In genomic region chr2:109694838-109695225, GRCm38 (mm10) we compare ENCODE assay signal across 8 mouse cellular contexts. TPM values are rescaled to one million over a fixed set of nuclear protein-coding genes. Genes with fewer than 3 reads are reported as not detected.
DNase-seq lines count a peak whose midpoint lies in the region; ATAC-seq and TF ChIP-seq lines count a peak whose summit lies in the region.

No protein-coding gene starts in this region.

- H3K4me3 ChIP-seq in ES-Bruce4 (ENCODE audit: low read depth, low read length): peak overlapping the region; percentile 81
- H3K4me3 ChIP-seq in forebrain, embryonic 13.5 days: peak overlapping the region; percentile 50
- peak overlapping the region; percentile 52 for H3K4me3 ChIP-seq in heart, postnatal 0 days (ENCODE audit: low read depth, low read length)
- peak overlapping the region; percentile 40 for H3K4me3 ChIP-seq in liver, embryonic 15.5 days (replicated peaks)
- H3K4me3 ChIP-seq in neural tube, embryonic 15.5 days (replicated peaks): peak overlapping the region; percentile 61

- no peaks in the 10 kb centered on the region for H3K4me1 ChIP-seq in ES-Bruce4 (ENCODE audit: control insufficient read depth, insufficient read depth, low read length)
- H3K4me1 ChIP-seq in forebrain, embryonic 13.5 days: peaks cover 42% of the 10 kb centered on the region
- H3K4me1 ChIP-seq in heart, postnatal 0 days (ENCODE audit: control insufficient read depth, insufficient read depth): no peaks in the 10 kb centered on the region
- H3K4me1 ChIP-seq in liver, embryonic 15.5 days (replicated peaks): no peaks in the 10 kb centered on the region
- H3K4me1 ChIP-seq in neural tube, embryonic 15.5 days: peaks cover 40% of the 10 kb centered on the region

- H3K27me3 ChIP-seq in ES-Bruce4 (ENCODE audit: control insufficient read depth, insufficient read depth, low read length, poor library complexity, severe bottlenecking): peaks cover 13% of the 10 kb centered on the region
- peaks cover 86% of the 10 kb centered on the region for H3K27me3 ChIP-seq in forebrain, embryonic 13.5 days
- H3K27me3 ChIP-seq in heart, postnatal 0 days (ENCODE audit: control insufficient read depth, insufficient read depth, low read length): peaks cover 40% of the 10 kb centered on the region
- H3K27me3 ChIP-seq in liver, embryonic 15.5 days: peaks cover 40% of the 10 kb centered on the region
- H3K27me3 ChIP-seq in neural tube, embryonic 15.5 days (replicated peaks): peaks cover 12% of the 10 kb centered on the region; the same call in 1 of the 2 replicates

- no peaks in the 10 kb centered on the region for H3K36me3 ChIP-seq in ES-Bruce4 (ENCODE audit: control insufficient read depth, insufficient read depth, low read length, poor library complexity, severe bottlenecking)
- H3K36me3 ChIP-seq in forebrain, embryonic 13.5 days (ENCODE audit: poor library complexity, severe bottlenecking): no peaks in the 10 kb centered on the region
- H3K36me3 ChIP-seq in heart, postnatal 0 days (replicated peaks; ENCODE audit: control insufficient read depth, insufficient read depth, low read length): no peaks in the 10 kb centered on the region
- no peaks in the 10 kb centered on the region for H3K36me3 ChIP-seq in liver, embryonic 15.5 days (replicated peaks)
- no peaks in the 10 kb centered on the region for H3K36me3 ChIP-seq in neural tube, embryonic 15.5 days

- no peak for TF ChIP-seq POLR2A in ES-Bruce4 (IDR thresholded peaks at IDR 0.05; ENCODE audit: insufficient read depth, low read length)

- no peaks in the 10 kb centered on the region for H3K9me3 ChIP-seq in ES-Bruce4 (replicated peaks; ENCODE audit: control insufficient read depth, insufficient read depth, low read length, poor library complexity, severe bottlenecking)
- no peaks in the 10 kb centered on the region for H3K9me3 ChIP-seq in forebrain, embryonic 13.5 days (replicated peaks)
- H3K9me3 ChIP-seq in heart, postnatal 0 days (replicated peaks; ENCODE audit: control insufficient read depth, low read length): no peaks in the 10 kb centered on the region
- H3K9me3 ChIP-seq in liver, embryonic 15.5 days (replicated peaks): no peaks in the 10 kb centered on the region
- H3K9me3 ChIP-seq in neural tube, embryonic 15.5 days (replicated peaks): no peaks in the 10 kb centered on the region

- peak; percentile 75 for ATAC-seq in forebrain, embryonic 13.5 days
- ATAC-seq in heart, postnatal 0 days (ENCODE audit: insufficient read depth, low read depth): peak; percentile 72; the same call in 1 of the 2 replicates
- ATAC-seq in liver, embryonic 15.5 days (ENCODE audit: insufficient read depth): no peak
- ATAC-seq in neural tube, embryonic 15.5 days (ENCODE audit: low FRiP score): peak; percentile 70; the same call in 1 of the 2 replicates

- H3K9ac ChIP-seq in ES-Bruce4 (ENCODE audit: low read depth, poor library complexity, severe bottlenecking): peak overlapping the region; percentile 73; the same call in 1 of the 2 replicates
- 0 out of 2 replicates have a peak overlapping the region, but pooled peaks have one; percentile 60 for H3K9ac ChIP-seq in forebrain, embryonic 13.5 days
- no peak overlapping the region for H3K9ac ChIP-seq in heart, postnatal 0 days (replicated peaks; ENCODE audit: low read depth, low read length)
- H3K9ac ChIP-seq in liver, embryonic 15.5 days: no peak overlapping the region
- no peak overlapping the region for H3K9ac ChIP-seq in neural tube, embryonic 15.5 days (replicated peaks)

- 0% methylated on average over 12 of the region's 12 CpGs for WGBS in forebrain, embryonic 13.5 days
- under 1% methylated on average over 12 of the region's 12 CpGs for WGBS in heart, postnatal 0 days
- 2% methylated on average over 12 of the region's 12 CpGs for WGBS in liver, embryonic 15.5 days (ENCODE audit: insufficient replicate concordance)
- WGBS in neural tube, embryonic 15.5 days: under 1% methylated on average over 12 of the region's 12 CpGs

- H3K4me2 ChIP-seq in forebrain, embryonic 13.5 days: peak overlapping the region; percentile 82
- peak overlapping the region; percentile 66 for H3K4me2 ChIP-seq in heart, postnatal 0 days (ENCODE audit: low read depth, low read length)
- peak overlapping the region; percentile 61 for H3K4me2 ChIP-seq in liver, embryonic 15.5 days
- peak overlapping the region; percentile 87 for H3K4me2 ChIP-seq in neural tube, embryonic 15.5 days

- peak; percentile 79 for DNase-seq in cerebellum, adult 11 months
- DNase-seq in heart, postnatal 0 days (ENCODE audit: low spot score): peak; percentile 71
- peak; percentile 74 to 87 for DNase-seq in kidney, postnatal 36 days
- no peak for DNase-seq in spleen, adult 12 weeks (ENCODE audit: low spot score)

- TF ChIP-seq CTCF in ES-Bruce4 (IDR thresholded peaks at IDR 0.05; ENCODE audit: low read depth, low read length): peak; percentile 93
- peak; percentile 68 for TF ChIP-seq CTCF in heart, postnatal 0 days (IDR thresholded peaks at IDR 0.05; ENCODE audit: low read depth)

- H3K27ac ChIP-seq in ES-Bruce4 (ENCODE audit: insufficient read depth, low read length): no peak overlapping the region
- H3K27ac ChIP-seq in forebrain, embryonic 13.5 days: no peak overlapping the region
- no peak overlapping the region for H3K27ac ChIP-seq in heart, postnatal 0 days (ENCODE audit: low read depth)
- H3K27ac ChIP-seq in liver, embryonic 15.5 days (replicated peaks): no peak overlapping the region
- no peak overlapping the region for H3K27ac ChIP-seq in neural tube, embryonic 15.5 days (replicated peaks)

- 0 out of 2 replicates have a peak, but pooled peaks have one; percentile 47 for TF ChIP-seq EP300 in ES-Bruce4 (IDR thresholded peaks at IDR 0.05; ENCODE audit: insufficient read depth, low read depth, low read length)
- TF ChIP-seq EP300 in heart, postnatal 0 days (IDR thresholded peaks at IDR 0.05; ENCODE audit: low read depth): no peak

RNA-seq across cellular contexts. Expression of gene Bdnf, which starts 20.3 kb away (rescaled TPM):
- 1.2 and 1.5 TPM in 2 replicates for polyA plus RNA-seq in ES-Bruce4 (2011; ENCODE audit: insufficient read depth, insufficient read length, low read depth, missing spikeins)
- polyA plus RNA-seq in forebrain, embryonic 13.5 days (2015; fragmentation: Nextera tagmentation; extraction: Ambion mirVana): 0.74 and 1.2 TPM in 2 replicates
- total RNA-seq in heart, postnatal 0 days (2014; rRNA removed; ENCODE audit: low replicate concordance): 0.04 TPM in 1 of 2 replicates, not detected in the other
- polyA plus RNA-seq in heart, postnatal 0 days (2015; fragmentation: Nextera tagmentation; extraction: Ambion mirVana): 0.30 TPM in 2 replicates
- polyA plus RNA-seq in liver, embryonic 15.5 days (2015; fragmentation: Nextera tagmentation; extraction: Ambion mirVana): 0.09 and 0.10 TPM in 2 replicates
- 5.5 and 5.9 TPM in 2 replicates for polyA plus RNA-seq in neural tube, embryonic 15.5 days (2015; fragmentation: Nextera tagmentation; extraction: Ambion mirVana)

Comparison
In these comparisons a context has a peak if more than half of its experiments do, and no peak if none do; other contexts are left out.
1. H3K9ac ChIP-seq: peak in ES-Bruce4 (single experiment) and forebrain, embryonic 13.5 days (single experiment); none in heart, postnatal 0 days (single experiment), liver, embryonic 15.5 days (single experiment) and neural tube, embryonic 15.5 days (single experiment).
2. Peak in every context shown above with its lines, with median percentiles within 50 percentile points of each other: H3K4me3 ChIP-seq and H3K4me2 ChIP-seq.